Mouse (Mus musculus) CH12.LX (cell line): ENCODE results near the gene Zbtb14.

Source experiments
- CHD1 ChIP-seq: IDR thresholded peaks from 2 replicates; pipeline ENCODE4 v1.6.1; 2012; ENCODE audit warnings: low read depth, low read length, improper control_type of control experiment, inconsistent platforms
- CTCF ChIP-seq, 2 experiments: IDR thresholded peaks in 1 of 2; conservative IDR thresholded peaks in 1 of 2; 2 replicates each; pipeline ENCODE4 v1.5.1; 2011 to 2012; ENCODE audit warnings: low read depth in 2 of 2, low read length in 2 of 2, improper control_type of control experiment in 1 of 2, inconsistent platforms in 1 of 2, mild to moderate bottlenecking in 1 of 2, moderate library complexity in 1 of 2
- E2F4 ChIP-seq: IDR thresholded peaks from 2 replicates; pipeline ENCODE4 v1.6.1; 2011; ENCODE audit warnings: low read depth, low read length, improper control_type of control experiment; ENCODE audit not compliant: insufficient replicate concordance
- GABPA ChIP-seq: IDR thresholded peaks from 2 replicates; pipeline ENCODE4 v1.6.1; 2012; ENCODE audit warnings: low read depth, low read length, improper control_type of control experiment, inconsistent platforms; ENCODE audit not compliant: insufficient replicate concordance
- MAFK ChIP-seq: IDR thresholded peaks from 2 replicates; pipeline ENCODE4 v1.6.1; 2011; ENCODE audit warnings: low read length, improper control_type of control experiment; ENCODE audit not compliant: insufficient replicate concordance
- NRF1 ChIP-seq: IDR thresholded peaks from 2 replicates; pipeline ENCODE4 v1.6.1; 2014; ENCODE audit warnings: low read depth, mild to moderate bottlenecking, inconsistent platforms, low read length, improper control_type of control experiment, moderate library complexity
- POLR2A ChIP-seq: IDR thresholded peaks from 2 replicates; pipeline ENCODE4 v1.6.1; 2011; ENCODE audit warnings: low read depth, mild to moderate bottlenecking, improper control_type of control experiment, low read length
- TCF12 ChIP-seq: IDR thresholded peaks from 2 replicates; pipeline ENCODE4 v1.6.1; 2014; ENCODE audit warnings: low read depth, mild to moderate bottlenecking, inconsistent platforms, low read length, improper control_type of control experiment
- ZKSCAN1 ChIP-seq: IDR thresholded peaks from 2 replicates; pipeline ENCODE4 v1.6.1; 2012; ENCODE audit warnings: low read depth, inconsistent platforms, low read length, improper control_type of control experiment, borderline replicate concordance
- ZMIZ1 ChIP-seq: IDR thresholded peaks from 2 replicates; pipeline ENCODE4 v1.6.1; 2012; ENCODE audit warnings: low read depth, mild to moderate bottlenecking, inconsistent platforms, low read length, improper control_type of control experiment

- no peak for TF ChIP-seq ZKSCAN1
- TF ChIP-seq MAFK, result no peak
- no peak for TF ChIP-seq CHD1
- TF ChIP-seq POLR2A, result peak; percentile 63; the same call in 1 of the 2 replicates
- TF ChIP-seq CTCF (conservative IDR thresholded peaks at IDR 0.05 in 1 of 2, IDR thresholded peaks at IDR 0.05 in 1 of 2; ENCODE audit: low read depth in 2 of 2, low read length in 2 of 2), result no peak
- peak; percentile 87 for TF ChIP-seq NRF1
- TF ChIP-seq E2F4, result no peak
- peak; percentile 32; the same call in 1 of the 2 replicates for TF ChIP-seq TCF12
- TF ChIP-seq ZMIZ1, result no peak
- TF ChIP-seq GABPA, result no peak
Observed at GRCm38 (mm10) chr17:69382511-69383100, at the start of gene Zbtb14.
